In genomic region chr6:38874035-38874434, GRCm38 (mm10) we compare ENCODE assay signal across 8 mouse cellular contexts. TPM values are rescaled to one million over a fixed set of nuclear protein-coding genes. Genes with fewer than 3 reads are reported as not detected.
DNase-seq lines count a peak whose midpoint lies in the region; ATAC-seq and TF ChIP-seq lines count a peak whose summit lies in the region.

No protein-coding gene starts in this region.

- peak; percentile 18 for DNase-seq in G1E (ENCODE audit: low spot score)
- DNase-seq in brain, embryonic 14.5 days (ENCODE audit: low read depth) = peak; percentile 87
- DNase-seq in kidney, postnatal 10 days = peak; percentile 81
- peak; percentile 54 to 74 (median 67) for DNase-seq in liver, embryonic 14.5 days (ENCODE audit: low read depth in 3 of 3, low spot score in 3 of 3)
- DNase-seq in neural tube, embryonic 11.5 days (ENCODE audit: low spot score) = peak; percentile 79
- peak; percentile 32 to 47 for DNase-seq in thymus, postnatal 10 days (ENCODE audit: low spot score in 2 of 2)

- H3K9ac ChIP-seq in heart, embryonic 15.5 days = peak overlapping the region; percentile 98; the same call in 1 of the 2 replicates
- peak overlapping the region; percentile 100 for H3K9ac ChIP-seq in liver, embryonic 14.5 days (replicated peaks)
- peak overlapping the region; percentile 100 for H3K9ac ChIP-seq in neural tube, embryonic 11.5 days (ENCODE audit: low read length)

- peak overlapping the region; percentile 75 for H3K4me2 ChIP-seq in heart, embryonic 15.5 days
- H3K4me2 ChIP-seq in liver, embryonic 14.5 days (ENCODE audit: low read depth) = peak overlapping the region; percentile 90
- peak overlapping the region; percentile 69 for H3K4me2 ChIP-seq in neural tube, embryonic 11.5 days (ENCODE audit: low read depth)

- TF ChIP-seq EP300 in liver, embryonic 14.5 days (IDR thresholded peaks at IDR 0.05; ENCODE audit: low read depth) = peak; percentile 48

- H3K4me3 ChIP-seq in G1E (ENCODE audit: low read depth, low read length) = peak overlapping the region; percentile 92
- H3K4me3 ChIP-seq in heart, embryonic 15.5 days = peak overlapping the region; percentile 94
- peak overlapping the region; percentile 86 to 94 for H3K4me3 ChIP-seq in liver, embryonic 14.5 days (ENCODE audit: insufficient read depth in 1 of 2, low read depth in 2 of 2, low read length in 2 of 2)
- H3K4me3 ChIP-seq in neural tube, embryonic 11.5 days (ENCODE audit: low read depth, low read length) = peak overlapping the region; percentile 100

- no peak for ATAC-seq in G1E (ENCODE audit: extremely low read depth, insufficient number of reproducible peaks, low FRiP score, poor library complexity, severe bottlenecking)
- ATAC-seq in erythroblast, adult 5-6 weeks (replicated peaks; ENCODE audit: low FRiP score, poor library complexity, severe bottlenecking) = peak; percentile 70
- no peak for ATAC-seq in heart, embryonic 15.5 days (replicated peaks; ENCODE audit: insufficient number of reproducible peaks, insufficient read depth, low FRiP score, low read depth)
- ATAC-seq in liver, embryonic 14.5 days (ENCODE audit: insufficient read depth) = peak; percentile 8; the same call in 1 of the 2 replicates
- ATAC-seq in neural tube, embryonic 11.5 days (ENCODE audit: insufficient read depth, low FRiP score, low TSS enrichment) = 0 out of 2 replicates have a peak, but pooled peaks have one; percentile 47

- H3K4me1 ChIP-seq in G1E (ENCODE audit: insufficient read depth, low read depth, low read length) = peaks cover 43% of the 10 kb centered on the region
- peaks cover 9% of the 10 kb centered on the region; the same call in 1 of the 2 replicates for H3K4me1 ChIP-seq in heart, embryonic 15.5 days (replicated peaks)
- H3K4me1 ChIP-seq in liver, embryonic 14.5 days (replicated peaks; ENCODE audit: control insufficient read depth in 2 of 2, insufficient read depth in 2 of 2, low read length in 1 of 2) = peaks cover 33 to 39% of the 10 kb centered on the region in 2 experiments
- H3K4me1 ChIP-seq in neural tube, embryonic 11.5 days (ENCODE audit: control insufficient read depth, insufficient read depth, low read length) = peaks cover 32% of the 10 kb centered on the region

- TF ChIP-seq CTCF in G1E (IDR thresholded peaks at IDR 0.05; ENCODE audit: low read depth, low read length) = peak; percentile 5; the same call in 1 of the 2 replicates
- TF ChIP-seq CTCF in brain, embryonic 14.5 days (IDR thresholded peaks at IDR 0.05; ENCODE audit: borderline replicate concordance, extremely low read depth, insufficient read depth, insufficient read length) = peak; percentile 42; the same call in 1 of the 2 replicates
- peak; percentile 68 for TF ChIP-seq CTCF in liver, embryonic 14.5 days (IDR thresholded peaks at IDR 0.05; ENCODE audit: low read depth)

- 0 out of 2 replicates have a peak, but pooled peaks have one; percentile 18 for TF ChIP-seq POLR2A in brain, embryonic 14.5 days (IDR thresholded peaks at IDR 0.05; ENCODE audit: borderline replicate concordance, extremely low read depth, insufficient read depth, insufficient read length, poor library complexity, severe bottlenecking)

- H3K9me3 ChIP-seq in G1E (replicated peaks) = no peaks in the 10 kb centered on the region
- H3K9me3 ChIP-seq in heart, embryonic 15.5 days (replicated peaks) = no peaks in the 10 kb centered on the region
- no peaks in the 10 kb centered on the region for H3K9me3 ChIP-seq in liver, embryonic 14.5 days (ENCODE audit: control insufficient read depth, low read length)
- no peaks in the 10 kb centered on the region for H3K9me3 ChIP-seq in neural tube, embryonic 11.5 days (ENCODE audit: control insufficient read depth, low read length)

- WGBS in heart, embryonic 15.5 days = 12% methylated on average over 8 of the region's 8 CpGs
- 10% methylated on average over 8 of the region's 8 CpGs for WGBS in liver, embryonic 14.5 days (ENCODE audit: insufficient replicate concordance)
- WGBS in neural tube, embryonic 11.5 days = 16% methylated on average over 8 of the region's 8 CpGs

- H3K36me3 ChIP-seq in G1E (replicated peaks) = peaks cover 22% of the 10 kb centered on the region
- no peaks in the 10 kb centered on the region for H3K36me3 ChIP-seq in heart, embryonic 15.5 days
- H3K36me3 ChIP-seq in liver, embryonic 14.5 days (replicated peaks; ENCODE audit: control insufficient read depth, insufficient read depth, low read depth) = peaks cover 33% of the 10 kb centered on the region
- H3K36me3 ChIP-seq in neural tube, embryonic 11.5 days (ENCODE audit: control insufficient read depth, insufficient read depth, low read length) = no peaks in the 10 kb centered on the region

- H3K27me3 ChIP-seq in G1E (ENCODE audit: insufficient read depth, low read length) = peaks cover 23% of the 10 kb centered on the region
- no peaks in the 10 kb centered on the region for H3K27me3 ChIP-seq in heart, embryonic 15.5 days
- H3K27me3 ChIP-seq in liver, embryonic 14.5 days (ENCODE audit: control insufficient read depth, insufficient read depth, low read length) = no peaks in the 10 kb centered on the region; the same call in 1 of the 2 replicates
- no peaks in the 10 kb centered on the region for H3K27me3 ChIP-seq in neural tube, embryonic 11.5 days (ENCODE audit: control insufficient read depth, insufficient read depth, low read length)

- peak overlapping the region; percentile 92; the same call in 1 of the 2 replicates for H3K27ac ChIP-seq in heart, embryonic 15.5 days
- H3K27ac ChIP-seq in liver, embryonic 14.5 days = peak overlapping the region; percentile 94
- H3K27ac ChIP-seq in neural tube, embryonic 11.5 days (ENCODE audit: low read depth, low read length) = peak overlapping the region; percentile 92; the same call in 1 of the 2 replicates

RNA-seq across cellular contexts. Expression of gene Tbxas1, which starts 1.2 kb away (rescaled TPM):
- total RNA-seq in G1E (2014; fragmentation: Nextera tagmentation) = 8.1 and 13.2 TPM in 2 replicates
- total RNA-seq in G1E (2017) = 3.2 and 3.5 TPM in 2 replicates
- polyA plus RNA-seq in G1E (2012) = 1.2 TPM in 2 replicates
- 0.93 and 0.97 TPM in 2 replicates for polyA plus RNA-seq in brain, embryonic 14.5 days (2012; rRNA removed)
- total RNA-seq in erythroblast, adult 5-6 weeks (2015; ENCODE audit: low replicate concordance) = 55.9 and 63.7 TPM in 2 replicates
- 83.5 and 85.7 TPM in 2 replicates for total RNA-seq in erythroblast, adult 5-6 weeks (2017; ENCODE audit: low replicate concordance)
- polyA plus RNA-seq in heart, embryonic 15.5 days (2015; fragmentation: Nextera tagmentation; extraction: Ambion mirVana) = 1.5 and 2.9 TPM in 2 replicates
- 4.5 and 5.1 TPM in 2 replicates for polyA plus RNA-seq in liver, embryonic 14.5 days (2012; rRNA removed)
- polyA plus RNA-seq in liver, embryonic 14.5 days (2014; fragmentation: Nextera tagmentation; extraction: Ambion mirVana) = 6.3 and 8.4 TPM in 2 replicates
- polyA plus RNA-seq in neural tube, embryonic 11.5 days (2014; fragmentation: Nextera tagmentation; extraction: Ambion mirVana) = 1.5 and 2.8 TPM in 2 replicates

RNA-seq across cellular contexts. Expression of gene Hipk2, which starts 1.9 kb away (rescaled TPM):
- total RNA-seq in G1E (2014; fragmentation: Nextera tagmentation) (97.9 and 113 TPM in 2 replicates), G1E (2017) (4.6 and 5.5 TPM in 2 replicates)
- 37.6 and 39.6 TPM in 2 replicates for polyA plus RNA-seq in G1E (2012)
- polyA plus RNA-seq in brain, embryonic 14.5 days (2012; rRNA removed) = 25.9 and 48.7 TPM in 2 replicates
- total RNA-seq in erythroblast, adult 5-6 weeks (2015; ENCODE audit: low replicate concordance) = 127 and 168 TPM in 2 replicates
- total RNA-seq in erythroblast, adult 5-6 weeks (2017; ENCODE audit: low replicate concordance) = 72.9 and 90.6 TPM in 2 replicates
- 8.8 and 11.2 TPM in 2 replicates for polyA plus RNA-seq in heart, embryonic 15.5 days (2015; fragmentation: Nextera tagmentation; extraction: Ambion mirVana)
- 10.7 and 12.3 TPM in 2 replicates for polyA plus RNA-seq in liver, embryonic 14.5 days (2012; rRNA removed)
- 13.0 and 15.5 TPM in 2 replicates for polyA plus RNA-seq in liver, embryonic 14.5 days (2014; fragmentation: Nextera tagmentation; extraction: Ambion mirVana)
- polyA plus RNA-seq in neural tube, embryonic 11.5 days (2014; fragmentation: Nextera tagmentation; extraction: Ambion mirVana) = 26.7 and 30.6 TPM in 2 replicates

Comparison
In these comparisons a context has a peak if more than half of its experiments do, and no peak if none do; other contexts are left out.
1. ATAC-seq: peak in erythroblast, adult 5-6 weeks (single experiment), liver, embryonic 14.5 days (single experiment) and neural tube, embryonic 11.5 days (single experiment); none in G1E (single experiment) and heart, embryonic 15.5 days (single experiment).
2. DNase-seq: peak in every context shown above with its lines; median percentile 87 in brain, embryonic 14.5 days; 81 in kidney, postnatal 10 days; 79 in neural tube, embryonic 11.5 days; 67 in liver, embryonic 14.5 days; 40 in thymus, postnatal 10 days; 18 in G1E.
3. CTCF ChIP-seq: peak in every context shown above with its lines; median percentile 68 in liver, embryonic 14.5 days; 42 in brain, embryonic 14.5 days; 5 in G1E.
4. Peak in every context shown above with its lines, with median percentiles within 50 percentile points of each other: H3K4me3 ChIP-seq, H3K27ac ChIP-seq, H3K4me2 ChIP-seq and H3K9ac ChIP-seq.